Mouse (Mus musculus) thymus, adult 2 months (tissue): ENCODE measurements around the gene Gga1. TPM values are rescaled to one million over a fixed set of nuclear protein-coding genes. Genes with fewer than 3 reads are reported as not detected.

Experiments
- DNase-seq: peaks from one replicate; pipeline ENCODE4 v3.0.0; 2021
- H3K27ac ChIP-seq: fragments of 200-500 bp; 2 replicates; pipeline ENCODE4 v1.5.1; 2012; ENCODE audit warnings: low read length, control low read depth; ENCODE audit not compliant: control insufficient read depth, insufficient read depth
- H3K27me3 ChIP-seq: fragments of 200-500 bp; 2 replicates; pipeline ENCODE4 v1.6.1; 2012; ENCODE audit warnings: mild to moderate bottlenecking, low read length, moderate library complexity, mixed read lengths; ENCODE audit not compliant: control insufficient read depth, insufficient read depth
- H3K36me3 ChIP-seq: fragments of 200-500 bp; 2 replicates; pipeline ENCODE4 v1.6.1; 2012; ENCODE audit warnings: mild to moderate bottlenecking, low read length, moderate library complexity; ENCODE audit not compliant: control insufficient read depth, insufficient read depth
- H3K4me1 ChIP-seq: fragments of 200-500 bp; replicated peaks from 2 replicates; pipeline ENCODE4 v1.6.1; 2012; ENCODE audit warnings: low read length; ENCODE audit not compliant: control insufficient read depth, insufficient read depth
- H3K4me3 ChIP-seq: fragments of 200-500 bp; 2 replicates; pipeline ENCODE4 v1.5.1; 2012; ENCODE audit warnings: mild to moderate bottlenecking, low read length, control low read depth, moderate library complexity; ENCODE audit not compliant: control insufficient read depth, insufficient read depth
- CTCF ChIP-seq: fragments of 200-500 bp; IDR thresholded peaks from 2 replicates; pipeline ENCODE4 v1.5.1; 2012; ENCODE audit warnings: mild to moderate bottlenecking, control low read depth, low read length, moderate library complexity, borderline replicate concordance; ENCODE audit not compliant: control insufficient read depth, poor library complexity, insufficient read depth; ENCODE audit errors: extremely low read depth
- POLR2A ChIP-seq: fragments of 200-500 bp; IDR thresholded peaks from 2 replicates; pipeline ENCODE4 v1.6.1; 2012; ENCODE audit warnings: mild to moderate bottlenecking, low read length, control low read depth, moderate library complexity; ENCODE audit not compliant: control insufficient read depth, poor library complexity, insufficient read depth; ENCODE audit errors: extremely low read depth
- WGBS: fragments of 180-500 bp; shearing (Covaris S2); methylation state at CpG from one replicate; pipeline ENCODE4 v1.1.7; 2018; 5-methylcytosine and 5-hydroxymethylcytosine counted together
- polyA plus RNA-seq: library from polyadenylated mRNA; depleted of rRNA; stranded (reverse); fragments of >200 nt; gene quantifications from 2 replicates; pipeline ENCODE4 v1.2.3, GENCODE M21; 2012

The Gga1 gene
- polyA plus RNA-seq, 1 experiment: 137 TPM

DNA sequence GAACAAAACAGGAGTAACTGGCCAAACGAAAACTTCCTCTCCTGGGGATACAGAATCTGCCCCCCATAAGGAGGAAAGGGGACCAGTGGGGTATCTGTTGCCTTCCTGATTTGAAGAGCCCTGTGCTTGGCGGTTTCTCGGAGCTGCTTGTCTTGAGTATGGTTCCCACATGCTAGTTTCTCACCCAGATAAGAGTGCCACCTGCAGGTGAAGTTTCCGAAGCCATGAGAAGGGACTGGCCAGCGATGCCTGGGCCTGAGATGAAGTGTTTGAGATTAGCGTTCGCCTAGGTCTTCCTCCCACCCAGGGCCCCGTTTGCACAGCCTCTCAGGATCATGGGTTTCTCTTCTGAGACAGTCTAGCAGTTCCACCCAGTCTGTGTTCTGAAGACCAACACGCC lies 35.0 kb downstream of the Gga1 start:
- DNase-seq: peak; percentile 56
- Histone ChIP-seq H3K36me3 (peaks cover 30% of the 10 kb centered on the region), H3K4me3 (no peak overlapping the region), H3K4me1 (peaks cover 26% of the 10 kb centered on the region), H3K27ac (no peak overlapping the region), H3K27me3 (no peaks in the 10 kb centered on the region)
- TF ChIP-seq CTCF (no peak), POLR2A (no peak)
- WGBS: 43% methylated on average over 9 of the region's 9 CpGs

DNA sequence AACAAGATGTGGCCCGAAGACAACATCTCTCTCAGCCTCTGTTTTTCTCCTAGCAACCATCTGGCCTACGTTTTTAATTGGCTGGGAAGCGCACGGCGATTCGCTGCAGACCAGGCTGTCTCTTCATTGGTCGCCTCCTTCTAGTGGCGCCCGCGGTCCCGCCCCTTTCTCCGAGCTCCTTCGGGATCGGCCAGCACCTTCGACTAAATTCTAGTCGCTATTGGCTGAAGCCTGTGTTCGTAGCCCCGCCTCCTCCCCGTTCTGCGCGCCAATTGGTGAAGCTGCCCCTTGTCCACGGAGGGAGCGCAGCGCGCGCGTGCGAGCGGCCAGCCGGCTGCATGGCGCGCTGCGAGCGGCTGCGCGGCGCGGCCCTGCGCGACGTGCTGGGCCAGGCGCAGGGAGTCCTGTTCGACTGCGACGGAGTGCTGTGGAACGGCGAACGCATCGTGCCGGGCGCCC lies 36.7 kb downstream of the Gga1 start, which contains the start of gene Pdxp:
Gene Pdxp, plus strand, starts transcription at position 288 of the 459 bp plus-strand sequence.
- under 1% methylated on average over 51 of the region's 51 CpGs for WGBS
- Histone ChIP-seq H3K4me3 (peak within 1 kb of the TSS; percentile 70), H3K36me3 (peaks cover 15% of the 10 kb centered on the region), H3K27ac (no peak within 1 kb of the TSS), H3K4me1 (peaks cover 26% of the 10 kb centered on the region), H3K27me3 (no peaks in the 10 kb centered on the region)
- TF ChIP-seq CTCF: peak; percentile 46; the same call in 1 of the 2 replicates
- TF ChIP-seq POLR2A: peak; percentile 90
- peak; percentile 96 for DNase-seq

DNA sequence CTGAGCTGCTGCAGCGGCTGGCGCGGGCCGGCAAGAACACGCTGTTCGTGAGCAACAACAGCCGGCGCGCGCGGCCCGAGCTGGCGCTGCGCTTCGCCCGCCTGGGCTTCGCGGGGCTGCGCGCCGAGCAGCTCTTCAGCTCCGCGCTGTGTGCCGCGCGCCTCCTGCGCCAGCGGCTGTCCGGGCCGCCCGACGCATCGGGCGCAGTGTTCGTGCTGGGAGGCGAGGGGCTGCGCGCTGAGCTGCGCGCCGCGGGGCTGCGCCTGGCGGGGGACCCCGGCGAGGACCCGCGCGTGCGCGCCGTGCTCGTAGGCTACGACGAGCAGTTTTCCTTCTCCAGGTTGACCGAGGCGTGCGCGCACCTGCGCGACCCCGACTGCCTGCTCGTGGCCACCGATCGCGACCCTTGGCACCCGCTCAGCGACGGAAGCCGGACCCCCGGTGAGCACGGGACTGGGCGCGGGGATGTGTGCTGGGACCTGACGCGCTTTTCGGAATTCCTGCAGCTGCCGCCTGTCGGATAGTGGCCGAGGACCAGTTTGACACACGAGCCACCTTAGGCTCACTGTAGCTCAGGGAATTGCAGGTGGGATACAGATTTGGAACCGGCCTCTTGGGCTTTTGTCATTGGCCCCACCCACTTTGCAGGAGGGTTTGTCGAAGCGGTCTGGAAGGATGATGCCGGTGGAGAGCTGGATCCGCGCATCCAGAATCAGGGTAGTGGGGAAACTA lies 37.3 kb downstream of the Gga1 start:
- WGBS: 1% methylated on average over 87 of the region's 87 CpGs
- H3K4me1 ChIP-seq: peaks cover 29% of the 10 kb centered on the region
- H3K27me3 ChIP-seq: no peaks in the 10 kb centered on the region
- H3K27ac ChIP-seq: no peak overlapping the region
- H3K4me3 ChIP-seq: peak overlapping the region; percentile 70
- TF ChIP-seq CTCF: no peak
- TF ChIP-seq POLR2A: no peak
- DNase-seq: peak; percentile 54
- H3K36me3 ChIP-seq: peaks cover 9% of the 10 kb centered on the region

DNA sequence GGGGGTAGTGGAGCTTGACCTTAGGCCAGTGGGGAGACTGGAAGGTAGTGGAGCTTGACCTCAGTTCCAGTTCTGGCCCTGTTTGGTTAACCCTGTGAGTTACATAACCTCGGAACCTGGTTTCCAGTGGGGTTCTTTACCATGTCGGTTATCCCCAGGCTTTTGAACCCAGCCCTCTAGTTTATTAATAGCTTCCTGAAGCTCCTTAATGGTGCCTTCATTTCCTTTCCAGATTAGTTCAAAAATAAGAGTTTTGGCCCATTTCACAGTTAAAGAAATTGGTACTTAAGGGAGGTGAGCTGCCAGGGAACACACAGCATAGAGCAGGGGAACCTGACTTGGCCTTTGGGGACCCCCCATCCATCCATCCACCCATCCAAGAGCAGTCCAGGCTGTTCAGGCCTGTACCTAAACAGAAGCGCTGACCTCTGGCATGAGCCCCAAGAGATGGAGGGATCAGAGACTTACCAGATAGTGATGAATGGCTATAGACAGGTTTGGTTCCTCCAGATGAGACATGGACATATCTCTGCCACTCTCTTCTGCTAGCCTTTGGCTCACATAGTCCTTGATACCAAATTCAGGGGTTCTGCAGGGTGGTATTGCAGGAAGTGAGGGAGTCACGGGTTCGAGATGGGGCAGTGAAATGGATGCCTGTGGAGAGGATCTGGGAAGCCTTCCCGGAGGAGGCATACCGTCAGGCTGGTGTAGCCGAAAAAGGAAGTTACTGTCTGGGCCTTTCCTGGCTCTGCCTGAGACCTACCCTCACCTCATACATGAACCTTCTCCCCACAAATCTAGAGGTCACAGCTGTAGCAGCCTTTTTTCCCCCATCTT lies 38.1 kb downstream of the Gga1 start:
- TF ChIP-seq CTCF (no peak), POLR2A (no peak)
- 45% methylated on average over 8 of the region's 8 CpGs for whole genome bisulfite sequencing
- peak overlapping the region; percentile 70 for H3K4me3 ChIP-seq
- H3K4me1 ChIP-seq: peaks cover 30% of the 10 kb centered on the region
- peaks cover under 1% of the 10 kb centered on the region for H3K36me3 ChIP-seq
- DNase-seq: no peak
- H3K27me3 ChIP-seq: no peaks in the 10 kb centered on the region
- H3K27ac ChIP-seq: no peak overlapping the region

DNA sequence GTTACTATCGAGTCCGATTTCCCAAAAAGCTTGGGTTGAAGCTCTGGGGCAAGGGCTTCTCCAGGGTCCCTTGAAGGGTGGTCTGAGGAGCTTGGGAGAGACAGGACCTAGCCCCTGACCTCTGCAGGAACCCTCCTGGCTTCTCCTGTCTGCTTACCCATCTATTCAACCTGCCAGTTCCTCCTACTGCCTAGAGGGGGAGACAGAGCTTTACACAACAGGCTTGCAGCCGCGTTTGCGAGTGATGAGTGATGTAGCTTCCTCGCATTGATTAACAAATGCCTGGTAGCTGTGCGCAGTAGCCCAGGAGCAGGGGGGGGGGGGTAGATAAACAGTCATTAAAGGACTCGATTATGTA lies 38.6 kb downstream of the Gga1 start:
- WGBS: 7% methylated on average over 8 of the region's 8 CpGs
- Histone ChIP-seq H3K27ac (no peak overlapping the region), H3K27me3 (no peaks in the 10 kb centered on the region), H3K4me1 (peaks cover 30% of the 10 kb centered on the region), H3K4me3 (no peak overlapping the region), H3K36me3 (no peaks in the 10 kb centered on the region)
- no peak for TF ChIP-seq POLR2A
- TF ChIP-seq CTCF: no peak; the same call in 1 of the 2 replicates
- DNase-seq: peak; percentile 82

DNA sequence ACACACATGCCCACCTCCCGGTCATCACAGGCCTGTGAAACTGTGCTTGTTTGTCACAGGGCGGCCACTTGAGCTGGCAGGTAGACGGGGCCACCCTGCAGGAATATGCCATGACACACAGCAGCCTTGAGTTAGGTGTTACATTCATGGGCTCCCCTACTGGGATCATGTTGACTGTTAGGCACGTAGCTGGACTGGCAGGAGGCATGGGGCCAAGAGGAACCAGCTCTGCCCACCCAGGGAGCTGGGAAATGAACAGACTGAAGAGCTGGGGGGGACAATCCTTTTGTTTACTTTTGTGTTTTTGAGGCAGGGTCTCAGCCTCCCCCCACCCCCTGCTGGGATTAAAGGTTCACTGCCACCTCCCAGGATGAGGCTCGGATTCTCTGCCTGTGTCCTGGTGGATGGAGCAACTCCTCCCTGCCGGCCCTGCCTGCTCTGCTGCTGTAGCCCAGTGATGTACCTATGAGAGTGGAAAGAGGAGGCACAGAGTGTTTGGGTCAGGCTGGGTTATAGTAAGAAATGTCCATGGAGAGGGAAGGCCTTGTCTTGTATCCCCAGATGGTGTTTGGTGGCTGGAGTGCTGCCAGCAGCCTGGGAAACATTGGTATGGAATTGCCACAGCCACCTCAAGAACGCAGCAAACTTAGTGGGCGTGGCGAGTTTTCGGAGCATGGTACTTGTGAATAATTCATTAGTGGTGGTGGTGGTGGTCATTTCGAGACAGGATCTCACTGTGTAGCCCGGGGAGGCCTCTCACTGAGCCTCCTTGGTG lies 39.2 kb downstream of the Gga1 start:
- Histone ChIP-seq H3K36me3 (no peaks in the 10 kb centered on the region), H3K27me3 (no peaks in the 10 kb centered on the region), H3K4me1 (peaks cover 30% of the 10 kb centered on the region), H3K4me3 (no peak overlapping the region), H3K27ac (no peak overlapping the region)
- no peak for DNase-seq
- 87% methylated on average over 12 of the region's 12 CpGs for WGBS
- TF ChIP-seq POLR2A: no peak
- TF ChIP-seq CTCF: peak; percentile 33; the same call in 1 of the 2 replicates
